Mouse (Mus musculus): ENCODE results near the gene Tmem101.
"Not testable (repeated sequence)": the region's sequence is repeated elsewhere in the genome, so short reads cannot be mapped to it uniquely, and the experiment has no call there.

The Tmem101 gene

DNA sequence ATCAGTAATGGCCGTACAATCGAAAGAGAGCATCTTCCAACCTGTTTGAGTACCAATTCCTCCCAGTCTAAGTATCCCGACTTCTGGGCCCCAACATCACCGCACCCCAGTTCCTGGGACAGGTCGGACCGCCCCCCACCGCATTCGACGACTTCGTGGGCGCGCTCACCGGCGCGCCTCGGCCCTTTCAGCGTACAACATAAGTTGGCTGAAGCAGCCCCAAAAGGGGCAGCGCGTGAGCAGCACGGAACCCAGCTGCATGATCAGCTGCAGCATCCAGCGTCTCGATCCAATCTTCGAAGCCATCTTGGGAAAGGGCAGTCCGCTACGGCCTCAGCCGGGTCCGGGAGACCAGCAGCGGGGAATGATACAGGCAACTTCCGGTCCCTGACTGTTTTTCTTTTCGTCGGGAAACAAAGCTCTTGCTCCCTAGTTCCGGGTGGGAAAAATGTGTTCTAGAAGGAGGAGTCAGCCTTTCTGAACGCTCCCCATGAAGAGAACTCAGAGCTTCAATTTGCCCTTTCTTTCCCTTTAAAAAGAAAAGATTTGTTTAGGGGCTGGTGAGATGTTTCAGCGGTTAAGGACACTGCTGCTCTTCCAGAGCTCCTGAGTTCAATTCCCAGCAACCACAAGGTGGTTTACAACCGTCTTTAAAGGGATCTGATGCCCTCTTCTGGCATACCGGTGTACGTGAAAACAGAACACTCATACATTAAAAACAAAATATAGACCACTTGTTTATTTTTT, at the start of gene Tmem101:
TSS of gene Tmem101 (minus strand) at position 366 of the 747 bp plus-strand sequence.
- peak; percentile 86 for DNase-seq

DNA sequence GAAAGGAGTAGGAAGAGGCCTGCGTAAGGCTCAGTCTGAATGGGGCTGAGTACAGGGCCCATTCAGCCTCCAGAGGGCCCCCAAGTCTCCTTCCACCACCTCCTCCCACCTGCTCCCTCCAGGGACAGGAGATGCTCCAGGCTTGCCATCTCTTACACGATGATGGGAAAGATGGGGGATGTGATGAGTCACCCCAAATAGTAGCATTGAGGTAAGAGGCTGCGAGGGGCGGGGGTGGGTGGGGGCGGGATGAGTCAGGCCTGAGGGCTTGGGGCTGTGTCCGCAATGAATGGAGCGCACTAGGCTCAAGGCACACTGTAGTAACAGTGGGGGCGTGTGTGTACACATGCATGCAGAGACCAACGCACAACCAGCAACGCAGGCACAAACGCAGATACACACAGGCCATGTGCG, 45.2 kb upstream of the Tmem101 start:
- DNase-seq, result peak; percentile 64

DNA sequence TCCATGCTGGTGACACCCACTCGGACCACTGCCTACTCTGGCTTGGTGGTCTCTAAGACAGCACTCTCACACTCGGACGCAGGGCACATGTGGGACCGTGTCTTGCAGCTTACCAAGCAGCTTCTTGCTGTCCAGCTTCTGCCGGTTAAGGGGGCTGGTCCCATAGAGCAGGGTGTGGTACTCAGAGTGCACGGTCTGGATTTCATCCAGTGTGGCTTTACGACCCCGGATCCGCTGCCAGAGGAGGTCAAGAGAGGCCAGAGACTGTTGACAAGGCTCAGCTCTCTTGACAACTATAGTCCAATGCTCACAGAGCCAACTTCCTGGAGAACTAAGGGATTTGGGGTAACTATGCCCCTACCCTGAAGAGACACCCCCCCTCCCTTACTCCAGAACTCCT, 43.7 kb upstream of the Tmem101 start:
- DNase-seq, result no peak

DNA sequence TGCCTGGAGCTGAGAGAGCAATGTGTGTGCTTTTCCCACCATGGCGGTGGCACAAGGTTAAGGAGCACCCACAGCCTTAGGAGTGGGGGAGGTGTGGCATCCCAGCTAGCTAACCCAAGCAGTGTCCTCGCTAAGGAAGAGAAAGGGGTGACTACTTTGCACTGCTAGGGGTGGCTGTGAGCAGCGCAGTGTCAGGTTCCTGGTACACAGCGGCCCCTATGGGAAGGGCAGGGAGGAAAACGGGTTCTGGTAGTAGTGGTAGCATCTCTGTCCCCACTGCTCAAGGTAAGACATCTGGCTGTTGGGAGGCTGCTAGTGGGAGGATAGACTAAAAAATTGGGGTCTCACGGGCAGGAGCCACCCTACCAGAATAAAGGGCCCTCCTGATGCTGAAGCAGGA, 42.0 kb upstream of the Tmem101 start:
- no peak for DNase-seq

DNA sequence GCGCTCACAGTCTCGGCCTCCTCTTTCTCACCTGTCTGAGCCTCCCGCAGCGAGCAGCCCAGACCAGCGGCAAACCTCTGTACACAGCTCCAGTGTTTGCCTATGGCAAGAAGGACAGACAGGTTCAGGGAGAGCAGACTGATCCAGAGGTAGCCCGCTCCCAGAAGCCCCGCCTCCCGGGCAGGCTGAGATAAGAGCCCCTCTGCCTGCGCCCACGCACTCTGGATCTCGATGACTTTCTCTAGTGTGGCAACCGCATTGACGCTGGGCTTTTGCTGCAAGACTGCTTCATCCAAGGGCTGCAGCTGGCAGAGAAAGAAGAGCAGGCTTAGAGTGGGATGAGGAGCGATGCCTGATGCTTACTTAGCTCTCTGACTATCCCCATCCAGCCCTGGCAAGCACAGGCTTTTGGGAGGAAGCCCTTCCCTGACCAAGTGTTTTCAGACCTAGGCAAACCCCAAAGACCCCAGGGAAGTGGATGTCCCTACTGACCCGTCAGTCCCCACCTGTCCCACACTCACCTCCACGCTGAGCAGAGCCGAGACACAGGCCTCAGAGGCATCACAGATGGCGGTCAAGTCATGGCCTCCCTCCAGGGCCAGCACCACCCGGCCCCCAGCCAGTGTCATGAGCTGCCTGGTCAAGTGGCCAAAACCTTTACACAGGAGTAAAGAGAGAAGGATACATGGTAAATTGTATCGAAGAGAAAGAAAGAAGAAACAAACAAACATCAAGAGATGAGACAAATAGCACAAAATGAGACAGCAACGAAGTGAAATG, 40.0 kb upstream of the Tmem101 start:
- DNase-seq, result no peak

DNA sequence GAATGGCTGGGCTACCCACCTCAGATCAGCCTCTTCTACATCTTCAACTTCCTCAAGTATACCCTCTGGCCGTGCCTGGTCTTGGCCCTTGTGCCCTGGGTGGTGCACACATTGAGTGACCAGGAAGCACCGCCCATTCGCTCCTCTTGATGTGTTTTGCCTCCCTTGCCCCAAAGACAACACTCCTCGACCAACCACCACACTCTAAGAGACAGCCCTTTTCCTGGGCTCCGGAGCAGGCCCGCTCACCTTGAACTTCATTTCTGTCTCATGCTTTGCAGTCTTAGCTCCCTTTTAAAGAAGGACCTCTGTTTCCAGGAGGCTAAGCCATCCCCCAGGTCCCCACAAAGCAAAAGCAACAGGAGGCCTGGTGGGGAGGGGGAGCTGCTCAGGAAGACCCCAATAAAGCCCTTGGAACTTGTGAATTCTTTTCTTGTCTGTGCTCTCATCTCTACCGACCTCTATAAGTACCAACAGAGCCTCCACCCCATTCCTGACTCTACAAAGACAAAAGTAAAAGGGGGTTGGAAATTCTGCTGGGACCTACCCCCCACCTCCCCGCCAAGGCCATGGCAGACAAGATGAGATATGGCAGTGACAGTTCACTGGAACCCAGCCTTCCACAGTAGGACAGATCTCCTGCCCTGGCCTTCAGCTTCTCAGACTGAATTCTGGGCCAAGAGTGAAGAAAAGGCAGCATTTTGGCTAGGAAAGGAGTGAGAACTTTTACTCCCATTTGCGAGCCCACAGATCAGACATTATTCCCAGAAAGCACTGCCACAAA, 37.6 kb upstream of the Tmem101 start:
- no peak for DNase-seq

DNA sequence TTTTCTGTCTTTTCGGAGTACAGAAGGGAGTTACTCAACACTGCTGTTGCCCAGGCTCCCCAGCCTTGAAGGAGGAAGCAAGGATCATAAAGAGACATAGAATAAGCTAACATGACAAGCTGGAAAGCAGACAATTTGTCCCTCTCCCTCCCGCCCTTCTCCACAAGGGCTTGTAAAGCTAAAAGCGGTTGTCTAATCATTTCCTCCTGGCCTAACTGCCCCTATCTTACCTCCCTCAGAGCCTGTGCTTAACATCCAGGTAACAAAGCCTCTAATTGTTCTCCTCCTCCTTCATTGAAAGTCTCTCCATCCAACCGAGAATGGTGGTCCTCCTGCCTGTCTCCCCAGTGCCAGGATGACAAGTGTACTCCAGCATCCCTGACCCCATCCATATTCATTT, 34.6 kb upstream of the Tmem101 start:
- no peak for DNase-seq

DNA sequence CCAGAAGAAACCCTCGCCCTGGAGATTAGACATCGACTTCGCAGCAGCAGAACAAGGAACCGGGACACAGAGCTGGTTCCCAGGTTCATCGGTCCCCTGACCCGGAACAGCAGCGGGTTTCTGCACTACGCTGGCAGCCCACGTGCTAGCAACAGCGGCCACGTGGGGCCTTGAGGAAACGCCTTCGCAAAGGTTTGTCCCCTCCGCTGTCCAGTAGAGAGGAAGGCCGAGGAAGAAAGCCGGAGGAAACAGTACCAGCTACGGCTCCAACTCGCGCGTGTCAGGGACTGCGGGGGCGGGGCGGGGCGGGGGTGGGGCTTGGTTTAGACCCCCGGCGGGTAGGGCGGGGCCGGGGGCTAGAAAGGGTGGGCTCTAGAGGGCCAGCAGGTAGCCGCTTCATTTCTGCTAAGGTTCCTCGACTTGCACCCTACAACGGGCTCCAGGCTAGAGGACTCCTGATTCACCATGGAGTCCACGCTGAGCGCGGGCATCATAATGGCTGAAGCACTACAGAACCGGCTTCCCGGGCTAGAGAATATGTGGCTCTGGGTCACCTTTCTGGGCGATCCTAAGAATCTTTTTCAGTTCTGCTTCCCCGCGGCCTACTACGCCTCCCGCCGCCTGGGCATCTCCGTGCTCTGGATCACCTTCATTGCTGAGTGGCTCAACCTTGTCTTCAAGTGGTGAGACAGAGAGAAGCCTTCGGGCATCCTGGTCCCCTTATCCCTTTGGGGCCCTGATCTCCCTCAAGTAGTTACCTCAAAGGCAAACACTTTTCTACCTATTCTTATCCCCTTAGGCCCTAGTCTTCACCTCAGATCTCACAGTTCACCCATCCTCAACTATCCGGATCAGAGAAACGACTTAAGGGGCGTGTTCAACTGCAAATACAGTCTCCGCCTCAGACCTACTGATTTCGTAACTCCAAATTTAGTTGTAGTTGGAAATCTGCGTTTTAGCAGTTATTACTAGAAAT, 33.5 kb upstream of the Tmem101 start, which contains the start of gene G6pc3:
TSS of gene G6pc3 (plus strand) at position 160 of the 976 bp plus-strand sequence.
- peak; percentile 88 for DNase-seq

DNA sequence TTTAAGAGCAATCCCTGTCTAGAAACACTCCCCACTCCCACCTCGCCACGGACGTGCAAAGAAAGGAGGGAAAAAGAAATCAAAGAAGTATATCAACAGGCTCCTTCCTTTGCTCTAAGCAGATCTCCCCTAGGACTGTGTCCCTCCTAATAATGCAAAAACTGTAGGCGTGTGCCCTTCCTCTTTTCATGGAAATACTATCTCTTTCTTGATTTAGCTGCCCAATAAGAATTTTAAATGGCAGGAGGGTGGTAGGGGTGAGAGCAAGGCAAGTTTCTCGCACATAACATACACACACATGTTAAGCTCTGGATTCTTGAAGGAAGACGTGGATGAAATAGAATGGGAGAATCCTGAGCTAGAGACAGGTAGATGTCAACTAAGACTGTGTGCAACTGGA, 32.8 kb upstream of the Tmem101 start:
- DNase-seq, result no peak

DNA sequence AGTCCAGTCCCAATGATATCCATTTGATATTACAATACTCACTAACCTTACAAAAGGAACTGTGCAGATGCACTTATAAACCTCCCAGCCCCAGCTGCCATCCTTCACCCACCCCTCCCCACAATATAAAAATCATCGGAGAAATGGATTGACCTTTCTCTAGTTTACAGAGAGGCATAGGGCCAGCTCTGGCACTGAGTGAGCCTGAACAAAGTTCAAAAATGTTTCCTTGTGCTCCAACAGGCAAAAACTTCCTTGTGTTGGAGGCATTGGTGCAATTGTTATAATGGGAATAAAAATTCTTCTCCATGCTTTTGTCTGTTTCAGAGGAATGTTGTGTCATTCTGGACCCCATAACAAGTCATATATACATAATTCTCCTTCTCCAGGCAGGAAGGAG, 30.0 kb upstream of the Tmem101 start:
- DNase-seq, result no peak

DNA sequence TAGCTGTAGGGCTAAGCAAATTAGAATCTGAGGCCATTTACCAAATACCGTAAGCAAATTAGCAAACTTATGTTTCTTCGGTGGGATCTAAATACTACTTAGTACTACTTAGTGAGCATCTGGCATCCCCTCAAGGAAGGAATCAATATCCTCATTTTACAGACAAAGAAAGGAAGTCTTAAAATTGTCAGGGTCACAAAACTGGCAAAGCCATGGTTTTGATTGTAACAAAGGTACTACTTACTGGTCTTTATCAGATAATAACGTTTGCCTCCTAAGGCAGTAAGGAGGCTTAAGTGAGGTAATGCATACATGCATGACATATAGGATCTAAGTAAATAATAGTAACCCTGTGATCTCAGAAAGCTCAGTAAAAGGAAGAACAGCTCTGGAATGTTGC, 29.5 kb upstream of the Tmem101 start:
- no peak for DNase-seq

DNA sequence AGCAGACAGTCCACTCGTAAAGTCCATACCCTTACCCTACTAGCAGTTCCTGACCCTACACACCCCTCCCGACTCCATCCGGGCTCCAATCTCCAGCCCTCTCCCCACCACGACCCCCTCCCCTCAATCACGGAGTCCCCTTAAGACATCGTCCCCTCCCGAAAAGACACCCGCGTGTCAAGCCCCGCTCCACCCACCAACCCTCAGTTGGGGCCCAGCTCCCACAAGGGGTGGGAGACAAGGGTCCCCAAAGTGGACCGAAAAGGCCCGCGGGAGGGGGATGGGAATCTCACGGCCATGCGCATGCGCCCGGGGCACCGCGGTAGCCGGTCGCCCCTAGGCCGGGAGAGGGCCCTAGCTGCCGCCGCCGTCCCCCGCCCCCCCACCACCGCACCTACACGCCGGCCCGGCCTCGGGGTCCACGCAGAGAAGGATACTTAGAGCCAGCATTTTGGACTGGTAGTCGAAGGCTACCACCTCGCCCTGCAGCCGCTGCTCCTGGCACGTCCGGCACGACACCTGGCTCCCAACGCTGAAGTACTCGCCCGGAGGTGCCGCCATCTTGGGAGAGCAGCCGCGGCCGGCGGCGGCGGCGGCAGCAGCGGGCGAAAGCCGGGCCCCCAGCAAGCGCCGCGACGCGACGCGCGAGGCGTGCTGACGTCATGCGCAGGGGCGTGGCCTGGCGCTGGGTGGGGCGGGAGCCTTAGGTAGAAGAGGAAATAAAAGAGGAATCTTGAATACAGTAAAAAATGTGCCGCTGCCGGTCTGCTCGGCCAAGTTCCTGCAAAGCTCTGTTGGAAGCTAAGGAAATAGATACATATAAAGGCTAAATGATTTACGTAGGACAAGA, 28.7 kb upstream of the Tmem101 start, which contains the start of gene Lsm12:
TSS of gene Lsm12 (minus strand) at position 651 of the 850 bp plus-strand sequence.
- peak; percentile 95 for DNase-seq

DNA sequence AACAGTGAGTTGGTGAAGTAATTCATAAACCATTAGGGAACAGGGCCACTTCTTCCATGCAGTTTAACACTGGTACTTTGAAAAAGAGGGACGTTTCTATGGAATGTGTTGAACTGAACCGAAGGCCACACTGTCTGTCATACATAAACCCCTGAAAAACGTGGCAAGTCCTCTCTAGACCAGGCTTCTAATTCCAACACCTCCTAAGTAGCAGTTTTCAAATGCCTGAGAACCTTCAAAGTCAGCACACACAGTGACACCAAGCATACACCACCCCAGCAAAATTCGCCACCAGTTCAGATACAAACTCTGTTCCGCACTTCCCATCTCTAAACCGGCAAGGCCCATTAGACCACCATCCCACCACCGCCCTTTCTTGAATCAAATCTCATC, 28.0 kb upstream of the Tmem101 start:
- DNase-seq, result no peak

DNA sequence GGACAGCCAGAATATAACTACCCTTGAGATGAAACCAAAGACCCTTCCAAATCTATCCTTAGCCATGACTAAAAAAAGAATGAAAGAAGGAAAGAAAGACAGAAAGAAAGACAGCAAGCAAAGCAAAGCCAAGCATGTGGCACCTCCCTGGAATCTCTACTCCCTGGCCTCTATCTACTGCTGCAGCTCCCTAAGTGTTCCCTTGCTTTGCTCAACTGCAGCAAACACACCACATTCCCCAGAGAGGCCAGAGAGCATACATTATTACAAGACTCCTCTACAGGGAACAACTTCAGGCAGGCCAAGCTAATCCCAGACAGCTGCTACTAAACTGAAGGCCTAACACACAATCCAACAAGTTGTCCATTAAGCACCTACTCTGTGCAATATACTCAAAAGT, 23.6 kb upstream of the Tmem101 start:
- DNase-seq, result no peak

DNA sequence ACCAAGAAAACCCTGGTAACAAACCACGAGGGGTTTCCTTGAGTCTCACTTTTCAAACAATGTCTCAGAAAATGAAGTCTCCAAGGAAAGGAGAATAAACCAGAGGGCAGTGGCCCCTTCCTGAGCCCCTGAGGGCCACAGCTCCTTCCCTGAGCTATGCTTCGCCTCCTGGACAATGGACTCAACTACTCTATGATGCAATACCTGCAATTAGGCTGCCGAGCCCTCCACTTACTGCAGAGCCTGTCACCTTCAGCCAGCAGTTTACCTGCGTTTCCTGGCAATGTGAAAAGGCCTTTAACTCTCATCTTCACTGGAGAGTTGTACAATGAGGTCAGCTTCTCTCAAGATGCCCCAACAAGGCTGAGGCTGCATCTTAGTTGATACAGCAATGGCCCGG, 12.5 kb upstream of the Tmem101 start:
- DNase-seq, result no peak

DNA sequence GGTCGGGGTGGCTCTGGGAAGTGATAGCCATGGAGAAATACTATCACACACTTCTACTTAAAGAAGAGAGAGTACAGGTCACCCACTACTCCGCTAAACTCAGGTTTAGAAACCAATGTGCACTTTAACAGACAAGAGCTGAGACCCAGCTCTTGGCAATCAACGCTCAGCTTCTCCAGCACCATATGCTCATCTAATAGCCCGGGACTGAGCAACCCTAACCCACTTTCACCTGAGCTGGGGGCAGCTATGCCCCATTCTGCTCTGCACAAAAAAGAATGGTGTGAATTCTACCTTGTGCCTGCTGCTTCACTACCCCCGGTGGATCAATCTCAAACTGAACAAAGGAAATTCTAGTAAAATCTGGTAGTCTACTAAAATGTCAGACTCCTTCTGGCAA, 11.3 kb upstream of the Tmem101 start:
- no peak for DNase-seq

DNA sequence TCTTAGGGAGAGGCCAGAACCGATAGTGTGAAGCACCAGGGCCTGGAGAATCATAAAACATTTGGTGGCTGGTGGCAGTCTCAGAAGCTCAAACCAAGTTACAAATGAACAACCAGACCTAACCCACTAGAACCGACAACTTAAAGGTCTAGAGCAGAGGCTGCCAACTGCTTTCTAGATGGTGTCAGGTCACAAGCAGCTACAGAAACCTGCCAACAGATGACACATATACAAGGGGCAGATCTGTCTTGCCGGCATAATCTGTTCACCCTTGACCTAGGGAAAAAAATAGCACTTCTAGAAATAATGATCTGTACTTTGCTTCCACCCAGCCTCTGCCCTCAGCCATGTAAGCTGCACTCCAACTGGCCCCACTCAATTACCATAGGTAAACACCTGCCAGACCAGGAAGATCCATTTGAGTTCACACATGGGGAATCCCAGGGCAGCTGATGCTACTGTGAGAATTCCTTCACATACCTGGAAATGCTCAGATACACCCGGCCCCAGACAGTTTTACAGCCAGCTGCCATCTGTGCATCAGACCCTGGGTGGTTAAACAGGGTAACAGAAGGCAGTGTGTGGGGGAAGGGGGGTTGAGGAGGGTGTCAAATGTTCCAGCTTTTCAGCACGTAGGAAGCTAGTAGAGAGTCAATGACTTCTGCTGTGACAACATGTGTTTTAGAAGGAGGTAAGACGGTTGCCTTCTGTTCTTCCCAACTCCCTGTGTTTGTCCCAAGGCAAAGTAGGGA, 9.9 kb upstream of the Tmem101 start:
- no peak for DNase-seq

DNA sequence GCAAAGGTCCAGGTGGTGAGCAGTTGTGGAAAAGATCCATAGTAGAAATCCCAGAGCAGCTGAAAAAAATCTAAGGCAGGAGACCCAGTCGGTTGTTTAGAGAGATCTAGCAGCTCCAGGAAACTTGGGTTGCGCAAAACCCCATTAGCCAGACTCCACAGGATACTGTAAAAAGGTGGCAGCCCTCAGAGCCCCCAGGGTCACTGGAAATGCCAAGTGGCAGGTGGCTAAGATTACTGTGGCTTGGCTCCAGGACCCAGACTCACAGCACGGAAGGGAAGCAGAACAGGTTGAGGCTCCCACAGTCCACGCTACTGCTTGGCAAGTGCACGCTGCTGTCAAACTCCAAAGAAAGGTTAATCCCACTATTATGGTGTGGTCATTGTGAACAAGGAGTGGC, 3.6 kb upstream of the Tmem101 start:
- no peak for DNase-seq

DNA sequence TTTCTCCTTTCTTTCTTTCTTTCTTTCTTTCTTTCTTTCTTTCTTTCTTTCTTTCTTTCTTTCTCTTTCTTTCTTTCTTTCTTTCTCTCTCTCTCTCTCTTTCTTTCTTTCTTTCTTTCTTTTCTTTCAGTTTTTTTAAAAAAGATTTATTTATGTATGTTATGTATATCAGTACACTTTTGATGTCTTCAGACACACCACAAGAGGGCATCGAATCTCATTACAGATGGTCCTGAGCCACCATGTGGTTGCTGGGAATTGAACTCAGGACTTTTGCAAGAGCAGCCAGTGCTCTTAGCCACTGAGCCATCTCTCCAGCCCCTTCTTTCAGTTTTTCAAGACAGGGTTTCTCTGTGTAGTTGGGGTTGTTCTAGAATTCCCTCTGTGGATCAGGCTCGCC, 1.8 kb upstream of the Tmem101 start:
- DNase-seq, result not testable (repeated sequence)

DNA sequence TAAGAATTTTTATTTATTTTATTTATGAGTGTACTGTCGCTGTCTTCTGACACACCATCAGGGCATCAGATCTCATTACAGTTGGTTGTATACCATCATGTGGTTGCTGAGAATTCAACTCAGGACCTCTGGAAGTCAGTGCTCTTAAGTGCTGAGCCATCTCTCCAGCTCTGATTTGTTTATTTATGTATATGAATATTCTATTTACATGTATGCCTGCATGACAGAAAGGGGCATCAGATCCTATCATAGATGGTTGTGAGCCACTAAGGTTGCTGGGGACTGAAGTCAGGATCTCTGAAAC, 534 bp upstream of the Tmem101 start:
- no peak for DNase-seq
